Comparison of ENCODE assay signal across 7 mouse cellular contexts in genomic region chrX:77511301-77511993, GRCm38 (mm10). TPM values are rescaled to one million over a fixed set of nuclear protein-coding genes. Genes with fewer than 3 reads are reported as not detected.
DNase-seq lines count a peak whose midpoint lies in the region; ATAC-seq and TF ChIP-seq lines count a peak whose summit lies in the region.

No protein-coding gene starts in this region.

- H3K36me3 ChIP-seq in hindbrain, embryonic 15.5 days: no peaks in the 10 kb centered on the region
- H3K36me3 ChIP-seq in midbrain, embryonic 10.5 days: no peaks in the 10 kb centered on the region
- H3K36me3 ChIP-seq in small intestine, adult 2 months (ENCODE audit: control insufficient read depth, insufficient read depth, low read length): no peaks in the 10 kb centered on the region

- H3K9ac ChIP-seq in hindbrain, embryonic 15.5 days: peak overlapping the region; percentile 73

- peak overlapping the region; percentile 95 for H3K27ac ChIP-seq in hindbrain, embryonic 15.5 days (replicated peaks)
- H3K27ac ChIP-seq in midbrain, embryonic 10.5 days (replicated peaks): peak overlapping the region; percentile 96
- H3K27ac ChIP-seq in small intestine, adult 2 months (ENCODE audit: insufficient read depth, low read depth, low read length): peak overlapping the region; percentile 91

- no peaks in the 10 kb centered on the region for H3K27me3 ChIP-seq in Patski
- no peaks in the 10 kb centered on the region for H3K27me3 ChIP-seq in hindbrain, embryonic 15.5 days
- no peaks in the 10 kb centered on the region for H3K27me3 ChIP-seq in midbrain, embryonic 10.5 days (ENCODE audit: low read depth, poor library complexity, severe bottlenecking)
- H3K27me3 ChIP-seq in small intestine, adult 2 months (ENCODE audit: control insufficient read depth, insufficient read depth, low read length): no peaks in the 10 kb centered on the region

- TF ChIP-seq CTCF in Patski (IDR thresholded peaks at IDR 0.05): no peak
- no peak for TF ChIP-seq CTCF in small intestine, adult 2 months (IDR thresholded peaks at IDR 0.05; ENCODE audit: extremely low read depth, insufficient read length, insufficient replicate concordance, low read depth, low read length)

- WGBS in hindbrain, embryonic 15.5 days: 14% methylated on average over 52 of the region's 55 CpGs
- 22% methylated on average over 53 of the region's 55 CpGs for WGBS in midbrain, embryonic 10.5 days
- WGBS in small intestine, adult 2 months: 12% methylated on average over 53 of the region's 55 CpGs

- no peaks in the 10 kb centered on the region for H3K9me3 ChIP-seq in hindbrain, embryonic 15.5 days
- peaks cover 10% of the 10 kb centered on the region; the same call in 1 of the 2 replicates for H3K9me3 ChIP-seq in midbrain, embryonic 10.5 days (replicated peaks)

- intact Hi-C loops in left cerebral cortex, postnatal 36 days (cut with DNase I): loop anchor here (1.0 kb wide), 1 partner anchor 127 kb away; no protein-coding TSS in a partner anchor

- CTCF ChIA-PET in Patski (lab: Charles Lee): interaction anchor here (1.4 kb wide), 1 partner anchor 45 kb away, joined by 3 read pairs; no protein-coding TSS in a partner anchor

- H3K4me1 ChIP-seq in hindbrain, embryonic 15.5 days (replicated peaks): peaks cover 7% of the 10 kb centered on the region; the same call in 1 of the 2 replicates
- H3K4me1 ChIP-seq in midbrain, embryonic 10.5 days: peaks cover 23% of the 10 kb centered on the region
- H3K4me1 ChIP-seq in small intestine, adult 2 months (ENCODE audit: control insufficient read depth, insufficient read depth, insufficient read length, low read length): 0 out of 2 replicates have a peak, but pooled peaks cover 10% of the 10 kb centered on the region

- peak; percentile 11 for ATAC-seq in Patski
- peak; percentile 31; the same call in 1 of the 2 replicates for ATAC-seq in hindbrain, embryonic 15.5 days (ENCODE audit: low FRiP score, low read depth)

- in situ Hi-C loops in Patski (cut with MboI; ENCODE audit: low pct_unique_long_range_greater_than_20kb): no loop called here

- POLR2A ChIA-PET in Patski (lab: Charles Lee): no interaction called here

- DNase-seq in Patski (ENCODE audit: low read depth, low spot score): no peak
- peak; percentile 42 for DNase-seq in cerebellum, adult 9-10 months
- peak; percentile 17 to 42 for DNase-seq in frontal cortex, postnatal 10 days (ENCODE audit: low spot score in 2 of 2)
- peak; percentile 22 to 28 for DNase-seq in left cerebral cortex, postnatal 36 days (ENCODE audit: low spot score in 2 of 2)
- peak; percentile 62 for DNase-seq in midbrain, embryonic 10.5 days (ENCODE audit: low spot score)

- no peak for TF ChIP-seq POLR2A in small intestine, adult 2 months (IDR thresholded peaks at IDR 0.05; ENCODE audit: low read depth, low read length)

- H3K4me2 ChIP-seq in hindbrain, embryonic 15.5 days: peak overlapping the region; percentile 60

- peak overlapping the region; percentile 67 for H3K4me3 ChIP-seq in hindbrain, embryonic 15.5 days
- peak overlapping the region; percentile 71 for H3K4me3 ChIP-seq in midbrain, embryonic 10.5 days
- peak overlapping the region; percentile 94 for H3K4me3 ChIP-seq in small intestine, adult 2 months (ENCODE audit: low read depth, low read length)

RNA-seq across cellular contexts. Expression of gene Tbl1x, which starts 0.6 kb away (rescaled TPM):
- polyA plus RNA-seq in Patski (2021): 67.2 TPM
- polyA plus RNA-seq in hindbrain, embryonic 15.5 days (2015; fragmentation: Nextera tagmentation; extraction: Ambion mirVana): 43.4 and 45.5 TPM in 2 replicates
- 10 to 100 TPM; 47.9 to 50.1 TPM for total RNA-seq in left cerebral cortex, postnatal 36 days (2021)
- 67.0 and 69.9 TPM in 2 replicates for polyA plus RNA-seq in midbrain, embryonic 10.5 days (2016; fragmentation: Nextera tagmentation; extraction: Ambion mirVana)
- 4.4 and 6.4 TPM in 2 replicates for polyA plus RNA-seq in small intestine, adult 2 months (2012; rRNA removed)
